Mouse (Mus musculus): ENCODE data around the gene Slc27a5. TPM values are rescaled to one million over a fixed set of nuclear protein-coding genes. Genes with fewer than 3 reads are reported as not detected.

Gene Slc27a5
- polyA plus RNA-seq, 1 experiment from 2014 or later = 1.1 TPM

DNA sequence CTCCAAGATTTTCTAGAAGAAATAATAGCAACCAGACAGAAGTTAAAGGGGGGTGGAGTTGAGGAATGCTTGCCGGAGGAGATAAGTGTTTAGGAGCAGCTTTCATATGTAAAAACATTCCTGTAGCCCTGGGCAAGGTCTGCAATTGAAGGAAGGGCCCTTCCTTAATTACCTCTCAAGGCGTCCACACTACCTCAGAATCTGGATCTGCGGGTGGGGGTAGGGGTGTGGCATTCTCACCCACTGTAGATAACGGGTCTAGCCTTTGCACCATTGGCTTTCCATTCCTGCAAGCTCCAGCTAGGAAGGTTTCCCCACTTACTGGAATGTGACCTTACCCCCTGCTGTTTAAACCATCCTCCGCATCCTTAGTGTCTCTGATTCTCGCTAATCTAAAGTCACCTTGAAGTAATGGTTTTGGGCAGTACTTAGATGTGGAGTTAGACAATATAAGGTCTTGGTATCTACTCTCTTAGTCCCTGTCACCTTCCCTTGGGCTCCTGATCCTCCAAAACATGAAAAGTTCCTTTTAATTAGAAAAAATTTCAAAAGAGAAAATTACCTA is 16.4 kb upstream of the Slc27a5 start:
- Histone ChIP-seq H3K27me3 (replicated peaks; ENCODE audit: control insufficient read depth, insufficient read depth, low read length) (no peaks in the 10 kb centered on the region), H3K27ac (ENCODE audit: low read depth, low read length) (no peak overlapping the region), H3K36me3 (ENCODE audit: control insufficient read depth, insufficient read depth, low read length) (no peaks in the 10 kb centered on the region), H3K4me1 (replicated peaks; ENCODE audit: control insufficient read depth, insufficient read depth, low read length) (0 out of 2 replicates have a peak, but pooled peaks cover 2% of the 10 kb centered on the region), H3K4me2 (no peak overlapping the region), H3K4me3 (ENCODE audit: low read depth, low read length) (no peak overlapping the region), H3K9me3 (ENCODE audit: control insufficient read depth, low read length) (no peaks in the 10 kb centered on the region), H3K9ac (ENCODE audit: low read depth, low read length) (no peak overlapping the region)
- 48% methylated on average over 6 of the region's 6 CpGs for WGBS
- DNase-seq (ENCODE audit: low spot score) (no peak), ATAC-seq (replicated peaks; ENCODE audit: low FRiP score) (no peak)

DNA sequence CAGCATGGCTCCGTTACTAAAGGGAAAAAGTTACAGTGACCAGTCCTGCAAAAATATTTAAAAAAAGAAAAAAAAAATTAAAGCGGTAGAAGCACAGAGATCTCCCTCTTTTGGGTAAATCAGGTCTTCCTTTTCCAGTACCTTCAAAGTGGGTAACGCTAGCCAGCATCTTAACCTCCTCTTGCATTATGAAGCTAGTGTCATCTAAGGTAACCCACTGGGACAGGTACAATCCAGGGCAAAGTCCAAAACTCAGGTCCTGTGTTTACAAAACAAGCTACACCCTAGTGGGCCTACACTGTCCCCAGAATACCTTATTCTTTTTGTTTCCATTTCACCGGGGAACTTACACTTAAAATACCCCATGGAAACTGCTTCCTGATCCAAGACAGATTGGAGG is 15.7 kb upstream of the Slc27a5 start:
- Histone ChIP-seq H3K4me1 (replicated peaks; ENCODE audit: control insufficient read depth, insufficient read depth, low read length) (peaks cover 2% of the 10 kb centered on the region; the same call in 1 of the 2 replicates), H3K4me3 (ENCODE audit: low read depth, low read length) (no peak overlapping the region), H3K4me2 (no peak overlapping the region), H3K36me3 (ENCODE audit: control insufficient read depth, insufficient read depth, low read length) (no peaks in the 10 kb centered on the region), H3K27me3 (replicated peaks; ENCODE audit: control insufficient read depth, insufficient read depth, low read length) (no peaks in the 10 kb centered on the region), H3K27ac (ENCODE audit: low read depth, low read length) (no peak overlapping the region), H3K9me3 (ENCODE audit: control insufficient read depth, low read length) (no peaks in the 10 kb centered on the region), H3K9ac (ENCODE audit: low read depth, low read length) (no peak overlapping the region)
- no peak for ATAC-seq (replicated peaks; ENCODE audit: low FRiP score)
- 66% methylated on average over 4 of the region's 4 CpGs for WGBS
- no peak for DNase-seq (ENCODE audit: low spot score)

DNA sequence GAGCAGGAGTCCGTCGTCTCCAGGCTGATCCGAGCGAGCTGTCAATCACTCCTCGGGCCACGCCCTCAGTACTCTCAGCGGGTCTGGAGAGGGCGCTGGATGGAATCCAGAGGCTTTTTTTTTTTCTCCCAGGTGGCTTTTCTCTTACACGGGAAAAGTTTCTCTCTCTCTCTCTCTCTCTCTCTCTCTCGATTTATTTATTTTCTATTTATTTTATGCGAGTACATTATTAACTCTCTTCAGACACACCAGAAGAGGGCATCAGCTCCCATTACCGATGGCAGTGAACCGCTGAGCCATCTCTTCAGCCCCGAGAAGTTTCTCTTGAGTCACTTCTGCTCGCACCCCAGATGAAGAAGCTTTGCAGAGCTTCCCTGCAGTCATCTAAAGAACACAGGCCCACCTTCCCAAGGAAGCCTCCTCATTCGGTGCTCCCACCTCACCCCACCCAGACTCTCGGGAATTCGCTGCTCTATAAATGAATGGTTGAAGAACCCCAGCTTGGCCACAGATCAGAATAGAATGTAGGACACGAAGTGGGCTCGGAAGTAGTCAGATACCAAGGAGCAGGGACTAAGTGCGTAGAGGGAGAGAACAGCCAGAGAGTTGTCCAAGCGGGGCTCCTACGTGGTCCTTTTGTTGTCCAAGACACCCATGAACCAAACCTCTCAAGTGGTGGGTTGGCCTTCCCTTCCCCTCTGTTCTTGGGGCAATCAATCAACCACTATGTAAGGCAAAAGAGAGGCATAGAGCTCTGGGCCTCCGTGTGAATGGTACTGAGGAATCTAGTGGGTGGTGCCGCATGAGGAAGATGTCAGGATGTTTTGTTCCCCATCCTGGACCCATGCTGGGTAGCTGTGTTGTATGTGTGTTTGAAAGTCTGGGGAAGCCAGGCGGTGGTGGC is 12.3 kb upstream of the Slc27a5 start, which contains the start of gene Zbtb45:
TSS of gene Zbtb45 (minus strand) at position 30 of the 904 bp plus-strand sequence.
- no peaks in the 10 kb centered on the region; the same call in 1 of the 2 replicates for H3K27me3 ChIP-seq (replicated peaks; ENCODE audit: control insufficient read depth, insufficient read depth, low read length)
- no peaks in the 10 kb centered on the region for H3K9me3 ChIP-seq (ENCODE audit: control insufficient read depth, low read length)
- peaks cover 6% of the 10 kb centered on the region for H3K4me1 ChIP-seq (replicated peaks; ENCODE audit: control insufficient read depth, insufficient read depth, low read length)
- H3K4me3 ChIP-seq (ENCODE audit: low read depth, low read length) = peak within 1 kb of the TSS; percentile 75
- 17% methylated on average over 26 of the region's 26 CpGs for WGBS
- peak within 1 kb of the TSS; percentile 93 for H3K9ac ChIP-seq (ENCODE audit: low read depth, low read length)
- H3K27ac ChIP-seq (ENCODE audit: low read depth, low read length) = peak within 1 kb of the TSS; percentile 98
- H3K4me2 ChIP-seq = peak within 1 kb of the TSS; percentile 92
- ATAC-seq (replicated peaks; ENCODE audit: low FRiP score) (peak; percentile 87; the same call in 1 of the 2 replicates), DNase-seq (ENCODE audit: low spot score) (no peak)
- H3K36me3 ChIP-seq (ENCODE audit: control insufficient read depth, insufficient read depth, low read length) = peaks cover 21% of the 10 kb centered on the region

DNA sequence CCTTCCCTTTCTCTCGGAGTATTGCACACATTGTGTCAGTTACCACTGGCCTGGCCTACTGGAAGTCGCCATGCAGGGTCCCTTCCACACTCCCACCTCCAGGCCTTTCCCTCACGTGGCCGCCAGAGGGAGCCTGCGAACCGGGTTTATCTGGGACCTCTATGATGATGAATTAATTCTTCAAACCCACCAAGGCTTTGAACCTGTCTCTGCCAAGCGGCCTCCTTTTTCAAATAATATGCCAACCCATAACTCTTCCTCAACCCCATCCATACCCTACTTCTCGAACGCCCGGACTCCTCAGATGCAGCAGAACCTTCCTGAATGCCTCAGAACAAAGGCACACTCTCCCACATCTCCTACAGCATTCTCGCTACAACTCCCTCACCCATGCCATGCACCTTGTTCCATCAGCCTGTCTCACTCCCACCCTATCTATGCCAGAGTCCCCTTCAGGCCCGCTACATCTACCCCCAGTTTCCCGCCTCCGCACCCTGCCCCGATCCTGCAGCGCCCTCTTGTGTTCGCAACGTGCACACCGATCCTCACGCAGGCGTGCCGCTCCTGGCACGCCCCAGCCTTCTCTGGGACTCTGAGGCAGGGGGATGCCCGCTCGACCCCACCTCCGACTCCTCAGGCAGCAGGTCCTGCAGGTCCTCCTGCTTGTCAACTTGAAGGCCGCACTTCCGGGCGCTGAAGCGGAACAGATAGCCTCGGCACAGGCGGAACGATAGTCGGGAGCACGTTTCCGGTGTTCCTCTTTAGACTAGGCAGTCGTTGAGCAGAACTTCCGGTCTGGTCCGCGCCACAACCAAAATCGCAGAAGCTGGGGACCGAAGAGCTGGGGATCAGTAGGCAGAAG is 11.4 kb upstream of the Slc27a5 start:
- Histone ChIP-seq H3K4me2 (peak overlapping the region; percentile 92), H3K36me3 (ENCODE audit: control insufficient read depth, insufficient read depth, low read length) (peaks cover 26% of the 10 kb centered on the region), H3K9ac (ENCODE audit: low read depth, low read length) (peak overlapping the region; percentile 93), H3K4me3 (ENCODE audit: low read depth, low read length) (peak overlapping the region; percentile 75), H3K4me1 (replicated peaks; ENCODE audit: control insufficient read depth, insufficient read depth, low read length) (peaks cover 6% of the 10 kb centered on the region), H3K27me3 (replicated peaks; ENCODE audit: control insufficient read depth, insufficient read depth, low read length) (no peaks in the 10 kb centered on the region; the same call in 1 of the 2 replicates), H3K9me3 (ENCODE audit: control insufficient read depth, low read length) (no peaks in the 10 kb centered on the region), H3K27ac (ENCODE audit: low read depth, low read length) (peak overlapping the region; percentile 98)
- DNase-seq (ENCODE audit: low spot score) = peak; percentile 96
- ATAC-seq (replicated peaks; ENCODE audit: low FRiP score) = peak; percentile 85
- under 1% methylated on average over 42 of the region's 42 CpGs for WGBS

DNA sequence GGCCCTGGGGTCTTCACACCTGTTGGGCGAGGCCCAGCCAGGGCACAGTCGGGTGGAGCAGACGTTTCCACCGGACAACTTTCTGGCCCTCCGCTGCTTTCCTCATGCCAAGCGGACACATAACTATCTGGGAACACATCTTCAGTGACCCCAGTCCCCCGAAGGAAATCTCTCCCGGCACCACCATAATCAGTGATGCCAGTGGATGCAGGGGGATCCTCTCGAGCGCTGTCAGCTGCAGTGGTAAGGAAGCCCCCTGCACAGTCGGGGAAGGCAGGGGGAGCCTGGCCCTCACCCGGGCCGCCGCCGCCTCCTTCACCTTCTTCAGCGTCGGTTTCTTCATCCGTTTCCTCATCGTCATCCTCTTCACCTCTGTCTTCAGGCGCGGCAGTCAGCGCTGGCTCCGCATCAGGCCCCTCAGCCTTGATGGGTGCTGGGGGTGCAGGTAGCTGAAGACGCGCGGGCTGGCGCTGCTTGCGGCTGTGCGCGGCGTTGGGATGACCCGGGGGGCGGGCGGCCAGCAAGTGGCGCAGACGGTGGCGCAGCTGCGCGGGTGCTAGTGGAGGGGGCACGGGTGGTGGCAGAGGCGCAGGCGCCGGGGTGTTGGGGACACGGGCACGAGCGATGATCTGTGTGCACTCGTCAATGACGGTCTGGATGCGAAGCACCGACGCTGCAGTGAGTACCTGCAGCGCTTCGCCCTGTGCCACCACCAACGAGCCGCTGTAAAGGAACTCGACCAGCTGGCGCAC is 9.5 kb upstream of the Slc27a5 start:
- no peak for ATAC-seq (replicated peaks; ENCODE audit: low FRiP score)
- no peak overlapping the region for H3K9ac ChIP-seq (ENCODE audit: low read depth, low read length)

DNA sequence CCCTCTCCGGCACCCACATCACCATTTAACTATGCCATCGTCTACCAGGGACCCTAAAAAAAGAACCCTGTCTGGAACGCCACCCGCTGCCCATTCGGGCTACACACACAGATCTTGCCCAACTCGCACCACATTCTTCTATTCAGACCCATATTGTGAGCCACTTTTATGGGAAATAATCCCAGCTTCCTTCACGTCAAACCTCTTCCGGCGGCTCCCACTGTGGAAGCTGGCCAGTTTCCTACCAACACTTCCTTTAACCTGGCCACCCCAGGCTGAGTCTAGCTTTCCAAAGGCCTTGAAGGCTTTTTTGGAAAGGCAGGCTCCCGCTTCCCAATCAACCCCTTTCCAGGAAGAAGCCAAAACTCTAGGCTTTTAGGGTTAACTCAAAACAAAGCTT is 8.5 kb upstream of the Slc27a5 start:
- H3K27me3 ChIP-seq (replicated peaks; ENCODE audit: control insufficient read depth, insufficient read depth, low read length) = no peaks in the 10 kb centered on the region; the same call in 1 of the 2 replicates
- 87% methylated on average over 10 of the region's 10 CpGs for WGBS
- no peak overlapping the region for H3K4me3 ChIP-seq (ENCODE audit: low read depth, low read length)
- no peak overlapping the region for H3K4me2 ChIP-seq
- DNase-seq (ENCODE audit: low spot score) = no peak
- peaks cover 28% of the 10 kb centered on the region for H3K36me3 ChIP-seq (ENCODE audit: control insufficient read depth, insufficient read depth, low read length)
- ATAC-seq (replicated peaks; ENCODE audit: low FRiP score) = no peak
- peaks cover 6% of the 10 kb centered on the region for H3K4me1 ChIP-seq (replicated peaks; ENCODE audit: control insufficient read depth, insufficient read depth, low read length)
- no peaks in the 10 kb centered on the region for H3K9me3 ChIP-seq (ENCODE audit: control insufficient read depth, low read length)
- H3K27ac ChIP-seq (ENCODE audit: low read depth, low read length) = no peak overlapping the region
- no peak overlapping the region for H3K9ac ChIP-seq (ENCODE audit: low read depth, low read length)

More for the DNA sequence above, 9.5 kb upstream of the Slc27a5 start:
- peak overlapping the region; percentile 11; the same call in 1 of the 2 replicates for H3K4me3 ChIP-seq (ENCODE audit: low read depth, low read length)
- no peak overlapping the region for H3K27ac ChIP-seq (ENCODE audit: low read depth, low read length)
- WGBS = 65% methylated on average over 57 of the region's 57 CpGs
- peaks cover 6% of the 10 kb centered on the region for H3K4me1 ChIP-seq (replicated peaks; ENCODE audit: control insufficient read depth, insufficient read depth, low read length)
- no peak for DNase-seq (ENCODE audit: low spot score)
- no peaks in the 10 kb centered on the region for H3K9me3 ChIP-seq (ENCODE audit: control insufficient read depth, low read length)
- peaks cover 28% of the 10 kb centered on the region for H3K36me3 ChIP-seq (ENCODE audit: control insufficient read depth, insufficient read depth, low read length)
- H3K27me3 ChIP-seq (replicated peaks; ENCODE audit: control insufficient read depth, insufficient read depth, low read length) = no peaks in the 10 kb centered on the region; the same call in 1 of the 2 replicates
- H3K4me2 ChIP-seq = no peak overlapping the region

DNA sequence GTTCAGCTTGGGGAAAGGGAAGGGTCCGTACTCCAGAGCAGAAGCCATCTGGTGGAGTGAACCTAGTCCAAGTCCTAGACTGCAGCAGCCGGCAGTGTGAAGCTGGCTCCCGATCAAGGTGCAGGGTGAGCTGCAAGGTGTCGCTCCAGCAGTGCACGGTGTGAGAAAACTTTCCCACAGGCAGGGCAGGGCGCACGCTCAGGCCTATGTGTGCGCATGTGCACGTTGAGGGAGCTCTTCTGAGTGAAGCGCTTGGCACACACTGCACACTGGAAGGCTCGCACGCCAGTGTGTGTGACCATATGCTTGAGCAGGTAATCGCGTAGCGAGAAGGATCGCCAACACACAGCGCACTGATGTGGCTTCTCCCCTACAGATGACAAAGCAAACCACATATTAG is 8.0 kb upstream of the Slc27a5 start:
- peaks cover 28% of the 10 kb centered on the region for H3K36me3 ChIP-seq (ENCODE audit: control insufficient read depth, insufficient read depth, low read length)
- no peak for DNase-seq (ENCODE audit: low spot score)
- WGBS = 88% methylated on average over 17 of the region's 17 CpGs

More for the DNA sequence above, 8.0 kb upstream of the Slc27a5 start:
- Histone ChIP-seq H3K27ac (ENCODE audit: low read depth, low read length) (no peak overlapping the region), H3K9ac (ENCODE audit: low read depth, low read length) (no peak overlapping the region), H3K4me2 (no peak overlapping the region), H3K9me3 (ENCODE audit: control insufficient read depth, low read length) (no peaks in the 10 kb centered on the region), H3K4me3 (ENCODE audit: low read depth, low read length) (no peak overlapping the region), H3K27me3 (replicated peaks; ENCODE audit: control insufficient read depth, insufficient read depth, low read length) (no peaks in the 10 kb centered on the region; the same call in 1 of the 2 replicates), H3K4me1 (replicated peaks; ENCODE audit: control insufficient read depth, insufficient read depth, low read length) (peaks cover 6% of the 10 kb centered on the region)
- ATAC-seq (replicated peaks; ENCODE audit: low FRiP score) = no peak

Measured in liver, embryonic 11.5 days (tissue).